18 mouse cellular contexts compared by ENCODE assay signal in genomic region chr13:98702361-98702760, GRCm38 (mm10). TPM values are rescaled to one million over a fixed set of nuclear protein-coding genes. Genes with fewer than 3 reads are reported as not detected.
"Had no signal": no experiment of that assay in that cellular context is flagged by ENCODE, and none has a peak within 500 bp of the region (broad histone marks: within the 10 kb centered on the region; RNA-seq: fewer than 3 reads in every experiment).

No protein-coding gene starts in this region.

- H3K4me1 ChIP-seq: neural tube, embryonic 13.5 days; neural tube, embryonic 15.5 days had no signal

- DNase-seq: retina, postnatal 1 day; right cerebral cortex, adult 18-20 months; right cerebral cortex, postnatal 14 days; right cerebral cortex, postnatal 25 days; right cerebral cortex, postnatal 4 days; spleen, adult 18-20 months; thymus, adult 18-20 months; thymus, adult 2 months; thymus, postnatal 14 days; thymus, postnatal 25 days; thymus, postnatal 36 days; thymus, postnatal 4 days had no signal

- H3K27me3 ChIP-seq: neural tube, embryonic 13.5 days; neural tube, embryonic 15.5 days; stomach, embryonic 15.5 days had no signal

- H3K9me3 ChIP-seq: neural tube, embryonic 13.5 days; neural tube, embryonic 15.5 days; stomach, embryonic 15.5 days had no signal

- H3K4me2 ChIP-seq: neural tube, embryonic 13.5 days; neural tube, embryonic 15.5 days; stomach, embryonic 15.5 days had no signal

- H3K36me3 ChIP-seq: neural tube, embryonic 13.5 days; neural tube, embryonic 15.5 days; stomach, embryonic 15.5 days had no signal

- H3K4me3 ChIP-seq: neural tube, embryonic 13.5 days; neural tube, embryonic 15.5 days; stomach, embryonic 15.5 days had no signal

- H3K9ac ChIP-seq: neural tube, embryonic 13.5 days; neural tube, embryonic 15.5 days; stomach, embryonic 15.5 days had no signal

- H3K27ac ChIP-seq: neural tube, embryonic 13.5 days; neural tube, embryonic 15.5 days; stomach, embryonic 15.5 days; stomach, postnatal 0 days had no signal

RNA-seq across cellular contexts. Expression of gene Tmem171, which starts 7.7 kb away (rescaled TPM):
- total RNA-seq: neutrophil, adult 5-6 weeks had no signal
- polyA plus RNA-seq: neural tube, embryonic 13.5 days; neural tube, embryonic 14.5 days; neural tube, embryonic 15.5 days had no signal
